Mouse (Mus musculus): Measurements from ENCODE around the gene Ube2e3. TPM values are rescaled to one million over a fixed set of nuclear protein-coding genes. Genes with fewer than 3 reads are reported as not detected.

Ube2e3 gene
- polyA plus RNA-seq, 1 experiment = 24.1 TPM

GRCm38 (mm10) chr2:78961023-78961422, 93.1 kb downstream of the Ube2e3 start:
- no peak overlapping the region for H3ac ChIP-seq (ENCODE audit: control insufficient read depth, insufficient read length)
- no peaks in the 10 kb centered on the region for H3K36me3 ChIP-seq (ENCODE audit: control insufficient read depth, insufficient read depth)
- H3K4me2 ChIP-seq (ENCODE audit: low read depth) = peak overlapping the region; percentile 63
- H3K27me3 ChIP-seq (ENCODE audit: control insufficient read depth, insufficient read depth, insufficient read length) = no peaks in the 10 kb centered on the region
- H3K4me3 ChIP-seq = no peak overlapping the region
- no peaks in the 10 kb centered on the region for H3K79me2 ChIP-seq (ENCODE audit: control insufficient read depth, insufficient read depth)
- TF ChIP-seq MYOG (IDR thresholded peaks at IDR 0.05; ENCODE audit: control insufficient read depth in 1 of 3, insufficient read depth in 1 of 3, insufficient read length in 2 of 3, low read depth in 2 of 3) = no peak
- TF ChIP-seq POLR2A (IDR thresholded peaks at IDR 0.05; ENCODE audit: insufficient read length, low read depth) = no peak
- no peak for TF ChIP-seq MAX (IDR thresholded peaks at IDR 0.05; ENCODE audit: low read depth)
- TF ChIP-seq CEBPB (IDR thresholded peaks at IDR 0.05; ENCODE audit: insufficient read depth, poor library complexity, severe bottlenecking) = no peak
- no peak for TF ChIP-seq E2F4 (IDR thresholded peaks at IDR 0.05; ENCODE audit: insufficient read depth)
- no peak for TF ChIP-seq TCF3 (IDR thresholded peaks at IDR 0.05; ENCODE audit: insufficient read length, low read depth)
- no peak for TF ChIP-seq SRF (IDR thresholded peaks at IDR 0.05; ENCODE audit: control insufficient read depth, insufficient read length, low read depth)
- TF ChIP-seq USF1 (IDR thresholded peaks at IDR 0.05; ENCODE audit: low read depth) = no peak
- TF ChIP-seq MYOD1 (IDR thresholded peaks at IDR 0.05; ENCODE audit: control insufficient read depth in 1 of 3, insufficient read length in 2 of 3, low read depth in 2 of 3) = no peak
- TF ChIP-seq TCF12 (IDR thresholded peaks at IDR 0.05; ENCODE audit: insufficient read depth, poor library complexity, severe bottlenecking) = no peak
- no peak for TF ChIP-seq REST (IDR thresholded peaks at IDR 0.05; ENCODE audit: insufficient read depth, insufficient read length)
- no peak for TF ChIP-seq POLR2AphosphoS2 (IDR thresholded peaks at IDR 0.05; ENCODE audit: insufficient read length, low read depth)

GRCm38 (mm10) chr2:78961580-78961979, 93.7 kb downstream of the Ube2e3 start:
- no peaks in the 10 kb centered on the region for H3K27me3 ChIP-seq (ENCODE audit: control insufficient read depth, insufficient read depth, insufficient read length)
- no peak overlapping the region for H3ac ChIP-seq (ENCODE audit: control insufficient read depth, insufficient read length)
- H3K4me2 ChIP-seq (ENCODE audit: low read depth) = peak overlapping the region; percentile 63
- no peaks in the 10 kb centered on the region for H3K79me2 ChIP-seq (ENCODE audit: control insufficient read depth, insufficient read depth)
- no peaks in the 10 kb centered on the region for H3K36me3 ChIP-seq (ENCODE audit: control insufficient read depth, insufficient read depth)
- no peak overlapping the region for H3K4me3 ChIP-seq
- no peak for TF ChIP-seq USF1 (IDR thresholded peaks at IDR 0.05; ENCODE audit: low read depth)
- TF ChIP-seq TCF3 (IDR thresholded peaks at IDR 0.05; ENCODE audit: insufficient read length, low read depth) = no peak
- TF ChIP-seq E2F4 (IDR thresholded peaks at IDR 0.05; ENCODE audit: insufficient read depth) = no peak
- TF ChIP-seq REST (IDR thresholded peaks at IDR 0.05; ENCODE audit: insufficient read depth, insufficient read length) = no peak
- no peak for TF ChIP-seq CEBPB (IDR thresholded peaks at IDR 0.05; ENCODE audit: insufficient read depth, poor library complexity, severe bottlenecking)
- TF ChIP-seq POLR2A (IDR thresholded peaks at IDR 0.05; ENCODE audit: insufficient read length, low read depth) = no peak
- TF ChIP-seq MYOG (IDR thresholded peaks at IDR 0.05; ENCODE audit: control insufficient read depth in 1 of 3, insufficient read depth in 1 of 3, insufficient read length in 2 of 3, low read depth in 2 of 3) = no peak
- TF ChIP-seq MAX (IDR thresholded peaks at IDR 0.05; ENCODE audit: low read depth) = no peak
- no peak for TF ChIP-seq SRF (IDR thresholded peaks at IDR 0.05; ENCODE audit: control insufficient read depth, insufficient read length, low read depth)
- TF ChIP-seq POLR2AphosphoS2 (IDR thresholded peaks at IDR 0.05; ENCODE audit: insufficient read length, low read depth) = no peak
- TF ChIP-seq MYOD1 (IDR thresholded peaks at IDR 0.05; ENCODE audit: control insufficient read depth in 1 of 3, insufficient read length in 2 of 3, low read depth in 2 of 3) = no peak
- TF ChIP-seq TCF12 (IDR thresholded peaks at IDR 0.05; ENCODE audit: insufficient read depth, poor library complexity, severe bottlenecking) = no peak

GRCm38 (mm10) chr2:78964995-78965394, 97.1 kb downstream of the Ube2e3 start:
- Histone ChIP-seq H3ac (ENCODE audit: control insufficient read depth, insufficient read length) (no peak overlapping the region), H3K27me3 (ENCODE audit: control insufficient read depth, insufficient read depth, insufficient read length) (no peaks in the 10 kb centered on the region), H3K79me2 (ENCODE audit: control insufficient read depth, insufficient read depth) (no peaks in the 10 kb centered on the region), H3K36me3 (ENCODE audit: control insufficient read depth, insufficient read depth) (no peaks in the 10 kb centered on the region), H3K4me3 (no peak overlapping the region), H3K4me2 (ENCODE audit: low read depth) (no peak overlapping the region)
- no peak for TF ChIP-seq MAX (IDR thresholded peaks at IDR 0.05; ENCODE audit: low read depth)
- TF ChIP-seq CEBPB (IDR thresholded peaks at IDR 0.05; ENCODE audit: insufficient read depth, poor library complexity, severe bottlenecking) = no peak
- TF ChIP-seq SRF (IDR thresholded peaks at IDR 0.05; ENCODE audit: control insufficient read depth, insufficient read length, low read depth) = no peak
- no peak for TF ChIP-seq MYOG (IDR thresholded peaks at IDR 0.05; ENCODE audit: control insufficient read depth in 1 of 3, insufficient read depth in 1 of 3, insufficient read length in 2 of 3, low read depth in 2 of 3)
- no peak for TF ChIP-seq MYOD1 (IDR thresholded peaks at IDR 0.05; ENCODE audit: control insufficient read depth in 1 of 3, insufficient read length in 2 of 3, low read depth in 2 of 3)
- no peak for TF ChIP-seq TCF12 (IDR thresholded peaks at IDR 0.05; ENCODE audit: insufficient read depth, poor library complexity, severe bottlenecking)
- no peak for TF ChIP-seq TCF3 (IDR thresholded peaks at IDR 0.05; ENCODE audit: insufficient read length, low read depth)
- no peak for TF ChIP-seq E2F4 (IDR thresholded peaks at IDR 0.05; ENCODE audit: insufficient read depth)
- TF ChIP-seq REST (IDR thresholded peaks at IDR 0.05; ENCODE audit: insufficient read depth, insufficient read length) = no peak
- no peak for TF ChIP-seq POLR2AphosphoS2 (IDR thresholded peaks at IDR 0.05; ENCODE audit: insufficient read length, low read depth)
- TF ChIP-seq POLR2A (IDR thresholded peaks at IDR 0.05; ENCODE audit: insufficient read length, low read depth) = no peak
- no peak for TF ChIP-seq USF1 (IDR thresholded peaks at IDR 0.05; ENCODE audit: low read depth)

GRCm38 (mm10) chr2:78965396-78965795, 97.5 kb downstream of the Ube2e3 start:
- Histone ChIP-seq H3ac (ENCODE audit: control insufficient read depth, insufficient read length) (no peak overlapping the region), H3K79me2 (ENCODE audit: control insufficient read depth, insufficient read depth) (no peaks in the 10 kb centered on the region), H3K36me3 (ENCODE audit: control insufficient read depth, insufficient read depth) (no peaks in the 10 kb centered on the region), H3K4me2 (ENCODE audit: low read depth) (no peak overlapping the region), H3K27me3 (ENCODE audit: control insufficient read depth, insufficient read depth, insufficient read length) (no peaks in the 10 kb centered on the region), H3K4me3 (no peak overlapping the region)
- TF ChIP-seq CEBPB (IDR thresholded peaks at IDR 0.05; ENCODE audit: insufficient read depth, poor library complexity, severe bottlenecking) = no peak

GRCm38 (mm10) chr2:78970088-78970487, 102.2 kb downstream of the Ube2e3 start:
- no peak overlapping the region for H3K4me3 ChIP-seq
- no peak overlapping the region for H3K4me2 ChIP-seq (ENCODE audit: low read depth)
- H3K79me2 ChIP-seq (ENCODE audit: control insufficient read depth, insufficient read depth) = no peaks in the 10 kb centered on the region
- no peak overlapping the region for H3ac ChIP-seq (ENCODE audit: control insufficient read depth, insufficient read length)
- no peak for TF ChIP-seq CEBPB (IDR thresholded peaks at IDR 0.05; ENCODE audit: insufficient read depth, poor library complexity, severe bottlenecking)
- no peak for TF ChIP-seq TCF12 (IDR thresholded peaks at IDR 0.05; ENCODE audit: insufficient read depth, poor library complexity, severe bottlenecking)
- peak in 2 of 3 experiments; percentile 16 to 72 for TF ChIP-seq MYOG (IDR thresholded peaks at IDR 0.05; ENCODE audit: control insufficient read depth in 1 of 3, insufficient read depth in 1 of 3, insufficient read length in 2 of 3, low read depth in 2 of 3)
- no peak for TF ChIP-seq TCF3 (IDR thresholded peaks at IDR 0.05; ENCODE audit: insufficient read length, low read depth)
- no peaks in the 10 kb centered on the region for H3K36me3 ChIP-seq (ENCODE audit: control insufficient read depth, insufficient read depth)
- H3K27me3 ChIP-seq (ENCODE audit: control insufficient read depth, insufficient read depth, insufficient read length) = no peaks in the 10 kb centered on the region
